Mouse (Mus musculus) hindbrain, postnatal 0 days (tissue): ENCODE measurements around the gene Mt4. TPM values are rescaled to one million over a fixed set of nuclear protein-coding genes. Genes with fewer than 3 reads are reported as not detected.
"Not testable (repeated sequence)": the region's sequence is repeated elsewhere in the genome, so short reads cannot be mapped to it uniquely, and the experiment has no call there.

Source experiments
- ATAC-seq: fragments of 200-750 bp; cut with Nextera tagmentation; 2 replicates; pipeline ENCODE4 v1.8.0; 2017; ENCODE audit warnings: mild to moderate bottlenecking, moderate TSS enrichment, moderate library complexity
- DNase-seq: peaks from one replicate; pipeline ENCODE4 v3.0.0-alpha.2; 2015; ENCODE audit warnings: low spot score
- H3K27ac ChIP-seq: fragments of 300-500 bp; sonication (generic); 2 replicates; pipeline ENCODE4 v1.5.1; 2014; ENCODE audit warnings: mild to moderate bottlenecking
- H3K27me3 ChIP-seq: fragments of 300-500 bp; sonication (generic); 2 replicates; pipeline ENCODE4 v1.6.1; 2014; ENCODE audit warnings: low read length, mixed read lengths; ENCODE audit not compliant: insufficient read depth
- H3K36me3 ChIP-seq: fragments of 300-500 bp; sonication (generic); 2 replicates; pipeline ENCODE4 v1.6.1; 2014; ENCODE audit warnings: low read length, mixed read lengths; ENCODE audit not compliant: insufficient read depth
- H3K4me1 ChIP-seq: fragments of 300-500 bp; sonication (generic); 2 replicates; pipeline ENCODE4 v1.6.1; 2014; ENCODE audit warnings: antibody characterized with exemption, low read length, mixed read lengths; ENCODE audit not compliant: insufficient read depth
- H3K4me2 ChIP-seq: fragments of 300-500 bp; sonication (generic); 2 replicates; pipeline ENCODE4 v1.6.1; 2014; ENCODE audit warnings: low read depth, mild to moderate bottlenecking, low read length, moderate library complexity, mixed read lengths
- H3K4me3 ChIP-seq: fragments of 300-500 bp; sonication (generic); 2 replicates; pipeline ENCODE4 v1.5.1; 2014; ENCODE audit warnings: low read length
- H3K9ac ChIP-seq: fragments of 300-500 bp; sonication (generic); replicated peaks from 2 replicates; pipeline ENCODE4 v1.6.1; 2014; ENCODE audit warnings: mild to moderate bottlenecking, low read length, moderate library complexity, mixed read lengths
- H3K9me3 ChIP-seq: fragments of 300-500 bp; sonication (generic); 2 replicates; pipeline ENCODE4 v1.6.1; 2016; ENCODE audit warnings: low read length, mixed read lengths
- CTCF ChIP-seq: IDR thresholded peaks from 2 replicates; pipeline ENCODE4 v1.5.1; 2016; ENCODE audit warnings: antibody characterized with exemption, control low read depth, low read depth
- WGBS: fragments of 180-500 bp; shearing (Covaris S2); extraction: QIAGEN DNeasy Blood & Tissue Kit; methylation state at CpG from one replicate; pipeline ENCODE4 v1.1.7; 2014; 5-methylcytosine and 5-hydroxymethylcytosine counted together
- polyA plus RNA-seq: library from polyadenylated mRNA; unstranded; fragments of >200 nt; fragmentation: Nextera tagmentation; extraction: Ambion mirVana; gene quantifications from 2 replicates; pipeline ENCODE4 v1.2.1, GENCODE M21; 2015
- total RNA-seq: library from RNA; depleted of rRNA; stranded (reverse); fragments of >200 nt; gene quantifications from 2 replicates; pipeline ENCODE4 v1.2.3, GENCODE M21; 2014

Gene Mt4
- total and polyA plus RNA-seq, 2 experiments from 2014 or later = not detected

- no peak for DNase-seq
- ATAC-seq = no peak
- 80% methylated on average over 4 of the region's 4 CpGs for whole genome bisulfite sequencing
Observed at GRCm38 (mm10) chr8:94130126-94130525, 6.9 kb upstream of the Mt4 start.

GRCm38 (mm10) chr8:94132096-94132495 is 4.9 kb upstream of the Mt4 start:
- Histone ChIP-seq H3K27ac (no peak overlapping the region), H3K36me3 (no peaks in the 10 kb centered on the region), H3K27me3 (no peaks in the 10 kb centered on the region), H3K9ac (no peak overlapping the region), H3K9me3 (no peaks in the 10 kb centered on the region), H3K4me2 (no peak overlapping the region), H3K4me3 (no peak overlapping the region), H3K4me1 (no peaks in the 10 kb centered on the region)
- ATAC-seq (no peak), DNase-seq (no peak)
- no peak for TF ChIP-seq CTCF
- 76% methylated on average over 5 of the region's 5 CpGs for WGBS

More at GRCm38 (mm10) chr8:94130126-94130525, 6.9 kb upstream of the Mt4 start:
- no peak overlapping the region for H3K4me2 ChIP-seq
- no peaks in the 10 kb centered on the region for H3K9me3 ChIP-seq
- H3K27me3 ChIP-seq = no peaks in the 10 kb centered on the region
- no peak overlapping the region for H3K9ac ChIP-seq
- no peak for TF ChIP-seq CTCF
- no peaks in the 10 kb centered on the region for H3K4me1 ChIP-seq
- no peaks in the 10 kb centered on the region for H3K36me3 ChIP-seq
- H3K27ac ChIP-seq = no peak overlapping the region
- H3K4me3 ChIP-seq = no peak overlapping the region

DNA sequence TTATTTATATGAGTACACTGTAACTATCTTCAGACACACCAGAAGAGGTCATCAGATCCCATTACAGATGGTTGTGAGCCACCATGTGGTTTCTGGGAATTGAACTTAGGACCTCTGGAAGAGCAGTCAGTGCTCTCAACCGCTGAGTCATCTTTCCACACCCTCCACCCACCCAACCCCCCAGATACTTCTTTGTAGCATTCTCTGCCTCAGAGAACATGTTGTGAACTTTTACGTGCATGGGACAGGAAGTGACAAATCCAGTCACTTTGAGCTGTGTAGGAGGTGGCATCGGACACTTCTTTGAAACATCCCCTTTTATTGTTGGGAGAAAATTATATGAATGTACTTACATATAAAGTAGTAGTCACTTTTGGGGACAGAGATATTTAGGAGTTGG is 2.4 kb upstream of the Mt4 start:
- H3K4me1 ChIP-seq, DNase-seq, ATAC-seq, H3K27me3 ChIP-seq, H3K4me2 ChIP-seq, H3K36me3 ChIP-seq, H3K9me3 ChIP-seq, H3K27ac ChIP-seq, H3K9ac ChIP-seq, H3K4me3 ChIP-seq: not testable (repeated sequence)
- WGBS = 73% methylated on average over 3 of the region's 3 CpGs

GRCm38 (mm10) chr8:94135556-94135955 is 1.4 kb upstream of the Mt4 start:
- Histone ChIP-seq H3K4me3 (no peak overlapping the region), H3K27ac (no peak overlapping the region), H3K36me3 (no peaks in the 10 kb centered on the region), H3K9me3 (no peaks in the 10 kb centered on the region), H3K4me2 (no peak overlapping the region), H3K4me1 (no peaks in the 10 kb centered on the region), H3K9ac (no peak overlapping the region), H3K27me3 (no peaks in the 10 kb centered on the region)
- no peak for DNase-seq
- ATAC-seq = no peak
- 91% methylated on average over 6 of the region's 6 CpGs for WGBS
- no peak for TF ChIP-seq CTCF

DNA sequence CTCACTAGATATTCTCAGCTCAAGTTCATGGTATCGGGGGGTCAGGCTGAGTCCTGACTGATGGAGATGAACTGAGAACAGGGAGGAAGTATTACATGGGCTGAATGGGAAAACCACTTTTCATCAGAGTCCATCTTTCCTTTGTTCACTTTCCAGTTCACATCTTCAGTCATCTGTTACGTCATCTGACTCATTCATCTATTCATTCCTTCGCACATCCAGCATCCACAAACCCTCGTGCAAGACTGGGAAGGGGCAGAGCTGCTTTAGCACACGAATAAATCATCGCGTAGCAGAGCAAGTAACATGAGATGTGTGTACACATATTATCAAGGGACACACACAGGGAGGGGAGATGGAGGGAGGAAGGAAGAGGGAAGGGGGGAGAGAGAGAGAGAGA is 805 bp upstream of the Mt4 start:
- H3K9ac ChIP-seq = no peak overlapping the region
- H3K27me3 ChIP-seq = no peaks in the 10 kb centered on the region
- H3K4me3 ChIP-seq = no peak overlapping the region
- H3K27ac ChIP-seq = no peak overlapping the region
- H3K36me3 ChIP-seq = no peaks in the 10 kb centered on the region
- H3K9me3 ChIP-seq = no peaks in the 10 kb centered on the region
- no peak overlapping the region for H3K4me2 ChIP-seq
- ATAC-seq (no peak), DNase-seq (no peak)
- no peak for TF ChIP-seq CTCF
- no peaks in the 10 kb centered on the region for H3K4me1 ChIP-seq
- 78% methylated on average over 7 of the region's 7 CpGs for WGBS

DNA sequence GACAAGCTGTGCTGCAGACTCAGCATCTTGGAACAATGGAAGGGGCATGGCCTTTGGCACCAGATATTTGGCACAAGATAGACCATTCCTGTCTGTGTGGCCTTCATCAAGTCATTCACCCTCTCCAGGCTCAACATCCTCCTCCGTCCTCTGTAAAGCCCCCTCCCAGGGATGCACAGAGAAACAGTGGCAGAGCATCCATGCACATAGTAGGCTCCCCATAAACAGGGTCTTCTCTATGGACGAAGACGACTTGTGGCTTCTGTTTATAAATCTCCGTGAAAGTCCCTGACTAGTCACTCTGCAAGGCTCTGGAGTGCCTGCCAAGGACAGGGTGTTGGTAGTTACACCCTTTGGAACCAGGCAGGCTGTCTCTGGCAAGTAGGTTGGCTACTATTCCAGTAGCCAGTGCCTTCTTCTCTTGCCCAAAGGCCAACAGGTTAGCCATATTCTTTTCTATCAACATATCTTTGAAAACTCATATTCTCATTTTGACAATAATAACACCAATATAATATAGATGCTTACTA is 3.3 kb downstream of the Mt4 start:
- Histone ChIP-seq H3K4me1 (no peaks in the 10 kb centered on the region), H3K36me3 (no peaks in the 10 kb centered on the region), H3K9ac (no peak overlapping the region), H3K27ac (no peak overlapping the region), H3K4me3 (no peak overlapping the region), H3K4me2 (no peak overlapping the region), H3K27me3 (no peaks in the 10 kb centered on the region), H3K9me3 (no peaks in the 10 kb centered on the region)
- no peak for ATAC-seq
- DNase-seq = peak; percentile 3
- WGBS = 62% methylated on average over 4 of the region's 4 CpGs
- TF ChIP-seq CTCF = no peak

GRCm38 (mm10) chr8:94148236-94148635 is 11.2 kb downstream of the Mt4 start:
- no peak overlapping the region for H3K27ac ChIP-seq
- no peaks in the 10 kb centered on the region for H3K9me3 ChIP-seq
- no peak for ATAC-seq
- H3K4me2 ChIP-seq = no peak overlapping the region
- TF ChIP-seq CTCF = no peak
- WGBS = 30% methylated on average over 5 of the region's 5 CpGs
- H3K27me3 ChIP-seq = no peaks in the 10 kb centered on the region
- H3K4me3 ChIP-seq = no peak overlapping the region
- H3K36me3 ChIP-seq = no peaks in the 10 kb centered on the region
- DNase-seq = no peak
- H3K9ac ChIP-seq = no peak overlapping the region
- H3K4me1 ChIP-seq = 0 out of 2 replicates have a peak, but pooled peaks cover 1% of the 10 kb centered on the region
